Mouse (Mus musculus) E14TG2a.4 (cell line): ENCODE measurements around the gene Fam160b1.

Source experiments
- CTCF ChIP-seq: conservative IDR thresholded peaks from 2 replicates; pipeline ENCODE4 v1.5.1; 2014; ENCODE audit warnings: low read length
- POU5F1 ChIP-seq: IDR thresholded peaks from 2 replicates; pipeline ENCODE4 v1.6.1; 2014; ENCODE audit warnings: low read length, borderline replicate concordance

- TF ChIP-seq CTCF: no peak
- TF ChIP-seq POU5F1: no peak
These were observed 30.2 kb upstream of the Fam160b1 start for GRCm38 (mm10) chr19:57330309-57330708.
